Mouse (Mus musculus): Measurements from ENCODE around the gene Zfp943.

DNA sequence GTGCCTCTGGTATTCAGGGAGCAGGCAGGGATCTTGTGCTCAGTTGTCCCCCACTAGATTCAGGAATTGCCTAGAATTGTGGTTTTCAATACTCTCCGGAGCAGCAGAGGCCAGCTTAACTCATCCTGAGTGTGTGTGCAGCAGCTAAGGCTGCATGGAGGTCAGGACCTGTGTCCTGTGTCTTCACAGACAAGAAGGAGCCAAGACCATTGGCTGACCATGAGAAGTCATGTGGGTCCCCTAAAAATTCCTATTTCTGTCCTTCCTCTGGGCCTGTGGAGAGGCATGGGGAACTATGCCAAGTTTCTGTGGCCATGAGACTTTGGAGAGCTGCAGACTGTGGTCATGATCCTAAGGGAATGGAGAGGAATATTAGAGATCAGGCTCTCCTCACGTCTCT lies 90.9 kb downstream of the Zfp943 start:
- TF ChIP-seq CTCF (IDR thresholded peaks at IDR 0.05; ENCODE audit: control insufficient read depth, insufficient read depth, insufficient replicate concordance, low read depth, low read length) (no peak), POLR2A (IDR thresholded peaks at IDR 0.05; ENCODE audit: control insufficient read depth, low read depth, low read length) (no peak)
